Mouse (Mus musculus) intestine, postnatal 0 days (tissue): Measurements from ENCODE around the gene Baiap2l1. TPM values are rescaled to one million over a fixed set of nuclear protein-coding genes. Genes with fewer than 3 reads are reported as not detected.
A peak's percentile ranks its signal among the peaks of the same experiment; 100 is the strongest.

Experiments used
- ATAC-seq: fragments of 200-750 bp; cut with Nextera tagmentation; 2 replicates; pipeline ENCODE4 v1.8.0; 2017; ENCODE audit warnings: mild to moderate bottlenecking, moderate TSS enrichment, moderate library complexity
- H3K27ac ChIP-seq: fragments of 300-500 bp; sonication (generic); 2 replicates; pipeline ENCODE4 v1.5.1; 2014; ENCODE audit warnings: mild to moderate bottlenecking, low read depth, low read length, moderate library complexity
- H3K27me3 ChIP-seq: fragments of 300-500 bp; sonication (generic); replicated peaks from 2 replicates; pipeline ENCODE4 v1.6.1; 2014; ENCODE audit warnings: low read length, mixed read lengths; ENCODE audit not compliant: control insufficient read depth, insufficient read depth
- H3K36me3 ChIP-seq: fragments of 300-500 bp; sonication (generic); 2 replicates; pipeline ENCODE4 v1.6.1; 2014; ENCODE audit warnings: mild to moderate bottlenecking, moderate library complexity; ENCODE audit not compliant: control insufficient read depth, insufficient read depth
- H3K4me1 ChIP-seq: fragments of 300-500 bp; sonication (generic); replicated peaks from 2 replicates; pipeline ENCODE4 v1.6.1; 2014; ENCODE audit warnings: antibody characterized with exemption, low read length, mixed read lengths; ENCODE audit not compliant: control insufficient read depth, insufficient read depth
- H3K4me2 ChIP-seq: fragments of 300-500 bp; sonication (generic); replicated peaks from 2 replicates; pipeline ENCODE4 v1.6.1; 2014; ENCODE audit warnings: low read depth, mild to moderate bottlenecking, moderate library complexity
- H3K4me3 ChIP-seq: fragments of 300-500 bp; sonication (generic); 2 replicates; pipeline ENCODE4 v1.5.1; 2014; ENCODE audit warnings: low read depth, low read length
- H3K9ac ChIP-seq: fragments of 300-500 bp; sonication (generic); 2 replicates; pipeline ENCODE4 v1.6.1; 2014; ENCODE audit warnings: mild to moderate bottlenecking, low read depth, low read length
- H3K9me3 ChIP-seq: fragments of 300-500 bp; sonication (generic); 2 replicates; pipeline ENCODE4 v1.6.1; 2016; ENCODE audit warnings: mixed run types; ENCODE audit not compliant: control insufficient read depth
- CTCF ChIP-seq: sonication (generic); IDR thresholded peaks from 2 replicates; pipeline ENCODE4 v1.5.1; 2016; ENCODE audit warnings: low read depth, mild to moderate bottlenecking, control low read depth, antibody characterized with exemption, moderate library complexity
- WGBS: fragments of 180-500 bp; shearing (Covaris S2); extraction: QIAGEN DNeasy Blood & Tissue Kit; methylation state at CpG from one replicate; pipeline ENCODE4 v1.1.7; 2014; 5-methylcytosine and 5-hydroxymethylcytosine counted together
- polyA plus RNA-seq: library from polyadenylated mRNA; unstranded; fragments of >200 nt; fragmentation: Nextera tagmentation; extraction: Ambion mirVana; gene quantifications from 2 replicates; pipeline ENCODE4 v1.2.1, GENCODE M21; 2015

Baiap2l1 gene
- 38.8 and 41.1 TPM in 2 replicates for polyA plus RNA-seq

DNA sequence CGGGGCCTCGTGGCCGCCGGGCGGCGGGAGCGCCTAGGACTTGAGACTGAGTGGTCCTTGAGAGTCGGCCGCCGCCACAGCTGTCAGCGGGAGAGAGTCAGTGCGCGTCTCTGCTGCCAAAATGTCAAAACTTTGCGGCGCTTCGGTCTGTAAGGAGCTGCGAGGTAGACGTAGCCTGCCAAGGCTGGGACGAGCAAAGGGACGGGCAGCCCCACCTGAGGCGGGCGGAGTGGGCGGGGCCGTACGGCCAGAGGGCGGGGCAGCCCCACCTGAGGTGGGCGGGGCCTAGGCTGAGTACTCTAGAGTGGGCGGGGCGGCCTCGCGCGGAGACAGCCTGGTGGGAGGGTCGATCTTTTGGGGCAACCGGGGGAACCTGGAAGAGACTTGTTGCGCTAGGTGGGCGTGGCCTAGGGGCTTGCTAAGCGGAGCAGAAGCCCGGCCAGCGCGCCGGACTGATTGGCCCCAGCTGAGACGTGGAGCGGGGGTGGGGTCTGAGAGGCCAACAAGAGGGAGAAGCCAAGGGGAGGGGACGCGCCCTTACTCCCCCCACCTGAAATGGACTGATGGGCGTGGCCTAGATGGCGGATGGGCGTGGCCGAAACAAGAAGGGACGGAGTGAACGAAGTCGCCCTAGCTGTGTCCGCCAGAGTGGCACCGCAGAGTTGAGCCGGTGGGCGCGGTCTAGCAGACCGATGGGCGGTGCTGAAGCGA lies at the start of gene Baiap2l1:
Gene Baiap2l1, minus strand, starts transcription at position 232 of the 711 bp plus-strand sequence.
- peak; percentile 91 for ATAC-seq
- Histone ChIP-seq H3K27ac (peak within 1 kb of the TSS; percentile 98), H3K9ac (peak within 1 kb of the TSS; percentile 94), H3K4me3 (peak within 1 kb of the TSS; percentile 88), H3K4me1 (0 out of 2 replicates have a peak, but pooled peaks cover 4% of the 10 kb centered on the region), H3K4me2 (peak within 1 kb of the TSS; percentile 75), H3K27me3 (no peaks in the 10 kb centered on the region), H3K9me3 (no peaks in the 10 kb centered on the region), H3K36me3 (no peaks in the 10 kb centered on the region)
- TF ChIP-seq CTCF, result peak; percentile 35; the same call in 1 of the 2 replicates
- under 1% methylated on average over 58 of the region's 60 CpGs for WGBS

DNA sequence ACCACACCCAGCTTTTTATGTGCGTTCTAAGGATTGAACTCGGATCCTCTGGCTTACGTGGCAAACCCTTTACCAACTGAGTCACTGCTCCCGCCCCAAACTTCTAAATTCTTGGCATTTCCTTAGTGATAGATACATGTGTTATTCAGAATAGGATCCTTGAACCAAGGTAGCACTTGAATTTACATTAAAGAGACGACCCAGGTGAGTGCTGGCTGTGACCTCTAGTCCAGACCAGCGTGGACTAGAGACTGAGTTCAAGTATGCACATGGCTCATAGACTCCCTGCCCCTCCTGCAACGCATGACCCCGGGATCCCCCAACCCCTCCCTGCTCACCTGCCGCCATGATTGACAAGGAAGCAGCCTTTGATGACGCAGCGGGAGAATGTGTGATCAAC lies 48.3 kb upstream of the Baiap2l1 start:
- Histone ChIP-seq H3K9me3 (no peaks in the 10 kb centered on the region), H3K4me2 (no peak overlapping the region), H3K27ac (no peak overlapping the region), H3K36me3 (no peaks in the 10 kb centered on the region), H3K4me1 (no peaks in the 10 kb centered on the region), H3K27me3 (no peaks in the 10 kb centered on the region), H3K9ac (no peak overlapping the region), H3K4me3 (no peak overlapping the region)
- ATAC-seq, result no peak
- WGBS, result 86% methylated on average over 11 of the region's 11 CpGs
- no peak for TF ChIP-seq CTCF

DNA sequence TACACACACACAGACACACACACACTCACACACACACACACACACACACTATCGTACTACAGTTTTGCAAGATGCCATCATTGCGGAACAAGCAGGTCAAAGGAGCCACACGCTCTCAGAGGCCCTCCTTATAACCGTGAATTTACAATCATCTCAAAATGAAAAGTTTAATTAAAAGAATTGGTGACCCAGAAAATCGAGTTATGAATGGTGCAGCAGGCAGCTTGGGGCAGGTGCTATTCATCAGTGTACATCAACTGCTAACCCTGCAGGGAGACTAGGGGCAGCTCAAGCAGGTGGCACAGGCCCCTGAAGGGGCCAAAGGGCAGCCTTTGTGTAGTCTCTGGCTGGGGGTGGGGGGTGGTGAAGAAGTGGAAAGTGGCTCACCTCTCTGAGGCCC lies 42.9 kb upstream of the Baiap2l1 start:
- TF ChIP-seq CTCF, result no peak
- ATAC-seq, result no peak
- H3K4me3 ChIP-seq, result no peak overlapping the region
- no peaks in the 10 kb centered on the region for H3K4me1 ChIP-seq
- H3K27me3 ChIP-seq, result no peaks in the 10 kb centered on the region
- 81% methylated on average over 5 of the region's 5 CpGs for whole genome bisulfite sequencing
- H3K9ac ChIP-seq, result no peak overlapping the region
- no peak overlapping the region for H3K27ac ChIP-seq
- H3K9me3 ChIP-seq, result no peaks in the 10 kb centered on the region
- no peaks in the 10 kb centered on the region for H3K36me3 ChIP-seq
- no peak overlapping the region for H3K4me2 ChIP-seq

DNA sequence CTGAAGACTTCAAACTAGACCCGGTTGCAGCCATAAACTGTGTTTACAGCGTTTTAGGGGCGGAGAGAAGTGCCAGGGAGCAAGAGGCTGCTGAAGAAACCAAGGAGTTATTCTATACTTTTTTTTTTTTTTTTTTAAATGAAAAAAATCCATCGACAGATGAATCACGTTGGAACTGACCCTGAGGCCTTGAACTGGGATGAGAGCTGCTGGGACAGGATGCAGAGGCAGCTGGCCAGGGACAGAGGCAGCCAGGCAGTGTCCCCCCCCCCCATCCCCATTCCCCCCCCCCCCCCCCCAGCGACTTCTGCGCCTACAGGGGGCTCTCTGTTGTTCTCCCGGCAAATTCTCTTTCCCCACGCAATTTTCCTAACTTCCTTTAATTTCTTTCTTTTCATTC lies 39.7 kb upstream of the Baiap2l1 start:
- H3K27ac ChIP-seq, result no peak overlapping the region
- H3K9me3 ChIP-seq, result no peaks in the 10 kb centered on the region
- ATAC-seq, result no peak
- no peak for TF ChIP-seq CTCF
- 8% methylated on average over 7 of the region's 9 CpGs for WGBS
- H3K4me2 ChIP-seq, result no peak overlapping the region
- no peaks in the 10 kb centered on the region for H3K36me3 ChIP-seq
- H3K27me3 ChIP-seq, result no peaks in the 10 kb centered on the region
- no peak overlapping the region for H3K4me3 ChIP-seq
- H3K4me1 ChIP-seq, result no peaks in the 10 kb centered on the region
- H3K9ac ChIP-seq, result no peak overlapping the region

- Histone ChIP-seq H3K27ac (no peak overlapping the region), H3K4me2 (no peak overlapping the region), H3K27me3 (no peaks in the 10 kb centered on the region), H3K4me1 (no peaks in the 10 kb centered on the region), H3K4me3 (no peak overlapping the region), H3K9ac (no peak overlapping the region), H3K36me3 (no peaks in the 10 kb centered on the region), H3K9me3 (no peaks in the 10 kb centered on the region)
- TF ChIP-seq CTCF, result no peak
- 88% methylated on average over 2 of the region's 2 CpGs for WGBS
- ATAC-seq, result no peak
Observed at GRCm38 (mm10) chr5:144394142-144394541, 36.2 kb upstream of the Baiap2l1 start.

GRCm38 (mm10) chr5:144387851-144388250 lies 29.9 kb upstream of the Baiap2l1 start:
- no peaks in the 10 kb centered on the region for H3K4me1 ChIP-seq
- TF ChIP-seq CTCF, result peak; percentile 84

More at GRCm38 (mm10) chr5:144387851-144388250, 29.9 kb upstream of the Baiap2l1 start:
- no peak overlapping the region for H3K4me2 ChIP-seq
- H3K27ac ChIP-seq, result no peak overlapping the region
- H3K36me3 ChIP-seq, result no peaks in the 10 kb centered on the region
- WGBS, result 11% methylated on average over 6 of the region's 6 CpGs
- H3K4me3 ChIP-seq, result no peak overlapping the region
- H3K9me3 ChIP-seq, result no peaks in the 10 kb centered on the region
- H3K27me3 ChIP-seq, result no peaks in the 10 kb centered on the region
- no peak overlapping the region for H3K9ac ChIP-seq
- peak; percentile 61; the same call in 1 of the 2 replicates for ATAC-seq
